Mouse (Mus musculus) MN1 (cell line): ENCODE measurements at regions not wholly inside any gene's neighbourhood (a gene's known extent, or its start where the extent isn't known, plus 50 kb on each side); places are given as distances from the start of the nearest gene placed in this dataset.

Experiments used
- DNase-seq: peaks from one replicate; pipeline ENCODE4 v3.0.0-alpha.2; 2016; ENCODE audit warnings: low spot score

DNA sequence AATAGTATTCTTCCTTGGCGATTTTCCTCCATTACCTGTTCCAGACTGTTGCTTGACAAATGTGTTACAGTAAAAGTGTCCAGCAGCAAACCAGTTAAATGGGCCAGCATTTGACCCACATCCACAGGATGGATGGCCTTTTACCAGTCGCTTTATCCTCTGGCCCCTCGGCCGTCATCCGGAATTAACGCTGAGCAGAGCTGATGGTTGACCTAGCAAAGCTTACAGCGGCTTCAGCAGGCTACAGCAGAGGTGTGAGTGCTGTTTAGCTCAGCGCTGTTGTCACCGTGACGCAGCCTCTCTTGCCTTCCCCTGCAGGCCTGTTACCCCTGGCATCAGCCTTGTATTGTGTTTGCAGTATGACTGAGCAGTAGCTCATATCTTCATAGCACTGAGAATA, 159.8 kb upstream of the Eif4g2 start:
- no peak for DNase-seq

GRCm38 (mm10) chr7:111241538-111241937, 158.7 kb upstream of the Eif4g2 start:
- DNase-seq = peak; percentile 32

- DNase-seq = no peak
Measured at GRCm38 (mm10) chr7:111240234-111240826, 157.5 kb upstream of the Eif4g2 start.

GRCm38 (mm10) chr7:111237819-111238218, 155.0 kb upstream of the Eif4g2 start:
- no peak for DNase-seq

DNA sequence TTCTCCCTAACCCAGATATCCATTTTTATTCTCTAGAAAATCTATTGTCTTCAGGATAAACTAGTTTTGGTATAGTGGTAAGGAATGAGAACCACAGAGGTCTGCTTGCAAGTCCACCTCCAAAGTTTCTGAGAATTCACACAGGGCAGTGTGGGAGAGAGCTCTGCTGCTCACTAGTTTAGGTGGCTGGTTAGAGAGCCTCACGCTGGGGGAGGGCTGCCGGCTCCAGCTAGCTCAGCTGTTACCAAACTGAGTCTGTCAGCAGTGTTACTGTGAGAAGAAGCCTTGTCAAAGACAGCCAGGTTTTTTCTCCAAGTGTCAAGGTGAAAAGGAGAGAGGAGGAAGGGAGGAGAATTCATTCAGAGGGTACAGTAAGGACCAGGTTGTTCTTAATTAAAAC, 147.8 kb upstream of the Eif4g2 start:
- no peak for DNase-seq

- no peak for DNase-seq
Measured at GRCm38 (mm10) chr7:111227082-111227481, 144.3 kb upstream of the Eif4g2 start.

DNA sequence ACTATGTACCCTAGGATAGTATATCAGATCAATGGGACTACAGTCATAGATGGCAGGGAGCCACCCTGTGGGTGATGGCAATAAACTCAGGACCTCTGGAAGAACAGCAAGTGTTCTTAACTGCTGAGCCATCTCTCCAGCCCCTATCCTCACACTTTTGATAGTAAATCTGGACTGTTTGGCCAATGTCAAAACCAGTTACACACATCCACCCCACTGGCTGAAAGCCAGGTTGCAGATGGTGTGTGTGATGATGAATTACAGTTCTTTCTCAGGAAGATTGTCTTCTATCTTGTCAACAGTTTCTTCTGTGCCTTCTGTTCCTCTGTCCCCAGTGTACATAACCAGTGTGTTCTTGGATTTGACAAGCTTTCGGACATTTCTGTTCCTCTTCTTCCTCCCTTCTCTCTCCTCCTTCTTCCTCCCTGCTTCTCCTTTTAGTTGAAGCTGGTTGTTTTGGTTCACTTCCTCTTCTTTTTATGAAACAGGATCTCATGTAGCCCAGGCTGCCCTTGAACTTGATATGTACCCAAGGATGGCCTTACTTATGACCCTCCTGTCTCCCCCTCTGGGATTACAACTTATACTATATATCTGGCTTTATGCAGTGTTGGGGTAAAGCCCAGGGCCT, 143.3 kb upstream of the Eif4g2 start:
- DNase-seq = no peak

DNA sequence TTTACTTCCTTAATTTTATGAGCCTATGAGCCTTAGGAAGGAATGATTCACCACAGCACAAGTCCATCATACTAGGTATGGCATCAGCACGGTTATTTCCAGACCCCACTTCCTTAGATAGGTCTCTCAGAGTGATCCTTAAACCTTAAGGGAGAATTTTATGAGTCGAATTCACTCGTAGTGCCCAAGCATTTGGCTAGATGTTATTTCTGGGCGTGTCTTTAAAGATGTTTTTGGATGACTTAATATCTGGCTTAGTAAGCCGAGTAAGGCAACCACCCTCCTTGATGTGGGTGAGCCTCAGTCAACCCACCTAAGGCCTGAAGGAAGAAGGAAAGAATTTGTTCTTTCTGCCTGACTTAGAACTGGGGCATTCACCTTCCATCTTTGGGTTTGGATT, 132.8 kb upstream of the Eif4g2 start:
- DNase-seq = no peak

DNA sequence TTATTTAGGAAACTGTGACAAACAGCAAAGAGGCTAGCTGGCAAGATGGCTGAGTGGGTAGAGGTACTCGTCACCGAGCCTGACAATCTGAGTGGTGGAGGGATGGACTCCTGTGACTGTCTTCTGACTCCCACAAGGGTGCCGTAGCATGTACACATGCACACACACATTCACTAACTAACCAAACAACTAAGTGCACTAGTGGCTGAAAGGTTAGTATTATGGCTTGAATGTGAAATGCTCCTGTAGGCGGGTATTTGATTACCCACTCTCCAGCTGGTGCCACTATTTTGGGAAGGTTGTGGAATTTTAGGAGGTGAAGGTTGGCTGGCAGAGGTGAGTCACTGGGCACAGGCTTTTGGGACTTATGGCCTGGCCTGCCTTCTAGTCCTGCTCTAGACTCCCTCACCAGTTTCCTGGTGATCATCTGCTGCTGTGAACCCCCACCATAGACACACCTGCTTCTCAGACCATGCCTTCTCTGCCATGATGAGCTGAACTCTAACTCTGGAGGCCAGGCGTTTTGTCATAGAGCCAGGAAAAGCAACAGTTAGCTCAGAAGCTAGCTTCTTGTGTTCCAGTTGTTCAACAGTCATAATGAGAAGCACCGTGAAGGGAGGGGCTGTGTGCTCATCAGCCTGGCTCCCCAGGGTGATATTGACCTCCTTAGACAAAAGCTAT, 131.5 kb upstream of the Eif4g2 start:
- DNase-seq = no peak

DNA sequence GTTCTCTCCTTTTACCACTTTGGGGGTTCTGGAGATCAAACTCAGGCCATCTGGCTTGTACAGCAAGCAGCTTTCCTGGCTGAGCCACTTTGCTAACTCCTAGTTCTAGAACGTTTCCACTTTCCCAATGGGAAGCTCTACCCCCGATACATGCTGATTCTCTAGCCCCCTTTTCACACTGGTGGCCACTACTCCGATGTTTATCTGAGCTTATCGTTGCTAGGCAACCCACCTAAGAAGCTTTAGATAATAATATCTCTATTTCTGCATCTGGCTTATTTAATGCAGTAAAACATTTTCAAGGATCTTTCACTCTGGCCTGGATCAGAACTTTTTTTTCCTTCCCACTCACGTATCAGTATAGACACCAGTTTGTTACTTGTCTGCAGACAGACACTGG, 129.4 kb upstream of the Eif4g2 start:
- no peak for DNase-seq

GRCm38 (mm10) chr7:111211641-111212040, 128.8 kb upstream of the Eif4g2 start:
- no peak for DNase-seq

GRCm38 (mm10) chr7:111210282-111210681, 127.5 kb upstream of the Eif4g2 start:
- peak; percentile 51 for DNase-seq

- DNase-seq = peak; percentile 51
Measured at GRCm38 (mm10) chr7:111205876-111206275, 123.0 kb upstream of the Eif4g2 start.

- no peak for DNase-seq
Measured at GRCm38 (mm10) chr7:111198608-111199355, 116.0 kb upstream of the Eif4g2 start.

DNA sequence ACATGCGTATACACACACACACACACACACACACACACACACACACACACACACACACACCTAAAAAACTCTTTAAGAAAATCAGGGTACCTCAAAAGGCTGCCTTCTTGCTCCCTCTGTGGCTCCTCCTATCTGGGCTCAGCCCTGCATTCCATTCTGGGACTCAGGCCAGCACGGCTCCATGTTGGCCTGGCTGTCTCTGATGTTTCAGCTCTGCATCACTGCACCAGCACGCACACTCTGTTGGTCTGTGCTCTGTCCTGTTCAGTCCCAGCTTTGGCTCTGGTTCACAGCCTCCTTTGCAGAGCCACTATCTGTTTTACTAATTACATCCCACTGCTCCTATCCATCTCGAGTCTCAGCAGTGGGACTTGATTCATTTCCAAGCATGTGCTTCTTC, 108.8 kb upstream of the Eif4g2 start:
- peak; percentile 76 for DNase-seq

DNA sequence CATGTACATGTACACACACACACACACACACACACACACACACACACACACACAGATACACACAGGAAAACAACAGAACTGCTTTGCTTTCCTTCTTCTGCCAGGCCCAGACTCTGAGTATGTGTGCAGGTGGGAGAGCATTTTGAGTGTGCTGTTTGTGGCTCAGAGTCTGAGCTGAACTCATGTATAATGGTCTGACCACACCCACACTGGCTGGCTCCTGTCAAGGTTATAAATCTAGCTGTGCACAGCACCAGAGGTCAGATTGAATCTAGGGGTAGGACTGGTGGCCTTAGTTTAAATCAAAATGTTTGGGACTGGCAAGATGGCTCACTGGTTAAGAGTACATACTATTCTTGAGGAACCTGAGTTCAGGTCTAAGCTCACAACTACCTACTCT, 108.4 kb upstream of the Eif4g2 start:
- DNase-seq = no peak

- DNase-seq = no peak
Measured at GRCm38 (mm10) chr7:111189731-111190130, 106.9 kb upstream of the Eif4g2 start.

DNA sequence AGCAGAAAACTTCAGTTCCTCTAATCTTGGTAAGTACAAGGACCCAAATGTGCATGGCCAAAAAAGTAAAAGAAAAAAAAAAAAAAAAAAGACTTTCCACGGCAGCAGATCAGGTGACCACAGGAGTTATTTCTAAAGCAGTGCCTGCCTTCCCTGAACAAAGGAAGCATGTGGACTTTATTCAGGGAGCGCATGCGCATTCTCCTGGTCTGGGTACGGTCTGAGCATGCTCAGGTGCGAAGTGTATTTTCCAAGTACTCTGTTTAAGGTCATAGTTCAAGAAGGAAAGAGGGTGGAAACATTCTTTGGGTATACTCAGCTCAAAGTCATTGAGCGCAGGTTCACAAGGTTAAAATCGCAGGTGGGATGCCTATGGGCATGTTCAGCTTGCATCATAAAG, 103.1 kb upstream of the Eif4g2 start:
- no peak for DNase-seq

DNA sequence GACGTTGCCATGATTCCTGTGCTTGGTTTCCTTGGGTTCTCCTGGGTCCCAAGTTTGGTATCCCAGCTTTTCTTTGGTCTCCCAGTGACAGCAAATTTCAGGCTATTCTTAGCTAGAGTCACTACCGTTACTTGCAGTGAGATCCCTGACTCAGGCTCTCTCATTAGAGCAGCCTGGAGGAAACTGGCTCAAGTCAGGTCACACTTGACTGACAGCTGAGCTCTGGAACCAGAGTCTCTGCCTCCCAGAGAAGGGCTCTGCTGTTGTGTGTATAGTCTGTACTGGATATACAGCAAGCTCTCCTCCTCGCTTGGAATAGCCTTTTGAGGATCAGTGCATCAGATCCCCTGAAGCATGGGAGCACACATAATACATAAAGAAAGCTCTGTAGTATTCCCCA, 100.7 kb upstream of the Eif4g2 start:
- no peak for DNase-seq

DNA sequence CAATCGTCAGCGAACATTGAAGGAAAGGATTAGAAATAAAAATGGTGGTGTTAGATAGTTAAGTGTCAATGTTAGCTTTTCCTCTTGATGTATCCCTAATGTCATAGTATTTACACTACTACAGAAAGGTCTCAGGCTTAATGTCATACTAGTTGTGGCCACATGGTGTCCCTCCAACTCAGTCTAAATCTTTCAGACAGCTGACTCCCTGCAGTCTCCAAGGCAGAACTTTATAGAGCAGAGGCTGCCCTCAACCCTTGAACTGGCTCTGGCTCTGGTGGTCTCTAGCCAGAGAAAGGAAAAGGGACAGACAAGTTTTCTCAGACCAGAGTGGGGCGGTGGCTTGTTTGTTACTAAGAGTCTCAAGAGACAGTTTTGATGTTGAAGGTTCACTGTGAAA, 99.5 kb upstream of the Eif4g2 start:
- peak; percentile 76 for DNase-seq

GRCm38 (mm10) chr7:111179401-111180271, 96.8 kb upstream of the Eif4g2 start:
- DNase-seq = peak; percentile 86
